Mouse (Mus musculus) lung, postnatal 0 days (tissue): ENCODE results near the gene Efna4.

Source experiments
- CTCF ChIP-seq: IDR thresholded peaks from 2 replicates; pipeline ENCODE4 v1.5.1; 2016; ENCODE audit warnings: antibody characterized with exemption, mild to moderate bottlenecking
- EP300 ChIP-seq: IDR thresholded peaks from 2 replicates; pipeline ENCODE4 v1.6.1; 2016; ENCODE audit warnings: antibody characterized with exemption, mild to moderate bottlenecking, control low read depth

- TF ChIP-seq CTCF (no peak), EP300 (no peak)
Observed at GRCm38 (mm10) chr3:89291874-89292273, 46.0 kb downstream of the Efna4 start.
